ENCODE assay signal across 8 mouse cellular contexts in the genomic region with DNA sequence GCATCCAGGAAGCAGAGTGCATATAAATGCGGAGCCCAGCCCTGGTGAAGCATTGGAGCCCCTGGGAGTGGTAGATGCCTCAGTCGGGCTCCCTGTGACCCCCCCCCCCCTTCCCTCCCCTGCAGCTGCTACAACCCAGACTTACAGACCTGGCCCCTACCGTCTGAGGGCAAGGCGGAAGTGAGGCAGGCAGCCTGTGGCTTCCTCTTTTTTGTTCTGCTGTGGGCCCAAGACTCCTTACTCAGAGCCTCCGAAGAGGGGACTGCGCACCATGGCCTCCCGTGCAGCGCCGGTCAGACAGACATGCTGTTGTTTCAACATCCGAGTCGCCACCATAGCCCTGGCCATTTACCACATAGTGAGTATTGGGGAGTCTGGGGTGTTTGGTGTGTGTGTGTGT. TPM values are rescaled to one million over a fixed set of nuclear protein-coding genes. Genes with fewer than 3 reads are reported as not detected.
A peak's percentile ranks its signal among the peaks of the same experiment; 100 is the strongest.
DNase-seq lines count a peak whose midpoint lies in the region; ATAC-seq lines count a peak whose summit lies in the region.

A gene (plus strand): TSS at position 49 of the 400 bp plus-strand sequence.

- no peak within 1 kb of the TSS for H3K9ac ChIP-seq in heart, embryonic 15.5 days

- peak within 1 kb of the TSS; percentile 71 for H3K27ac ChIP-seq in brown adipose tissue, adult 24 weeks (replicated peaks; ENCODE audit: low read depth, low read length)
- peak within 1 kb of the TSS; percentile 53; the same call in 1 of the 2 replicates for H3K27ac ChIP-seq in heart, embryonic 15.5 days

- 73% methylated on average over 11 of the region's 11 CpGs for WGBS in heart, embryonic 15.5 days

- H3K36me3 ChIP-seq in heart, embryonic 15.5 days = no peaks in the 10 kb centered on the region

- peak; percentile 36 for DNase-seq in gastrocnemius, postnatal 25 days
- no peak for DNase-seq in gastrocnemius, postnatal 36 days
- no peak for DNase-seq in layer of hippocampus, postnatal 10 days (ENCODE audit: low spot score in 2 of 2)
- peak; percentile 37 for DNase-seq in lung, postnatal 14 days
- DNase-seq in spleen, postnatal 10 days (ENCODE audit: low spot score in 2 of 2) = peak; percentile 49 to 77
- no peak for DNase-seq in retina, postnatal 1 day

- H3K4me2 ChIP-seq in heart, embryonic 15.5 days = 0 out of 2 replicates have a peak within 1 kb of the TSS, but pooled peaks have one; percentile 18

- 0 out of 2 replicates have a peak, but pooled peaks cover 3% of the 10 kb centered on the region for H3K27me3 ChIP-seq in heart, embryonic 15.5 days

- no peaks in the 10 kb centered on the region for H3K4me1 ChIP-seq in brown adipose tissue, adult 24 weeks (ENCODE audit: control insufficient read depth, insufficient read depth, insufficient read length, low read length)
- peaks cover 31% of the 10 kb centered on the region for H3K4me1 ChIP-seq in heart, embryonic 15.5 days (replicated peaks)

- no peak for ATAC-seq in heart, embryonic 15.5 days (replicated peaks; ENCODE audit: insufficient number of reproducible peaks, insufficient read depth, low FRiP score, low read depth)

- peak within 1 kb of the TSS; percentile 53 for H3K4me3 ChIP-seq in brown adipose tissue, adult 24 weeks (ENCODE audit: insufficient read depth, low read depth, low read length)
- peak within 1 kb of the TSS; percentile 25 for H3K4me3 ChIP-seq in heart, embryonic 15.5 days

- H3K9me3 ChIP-seq in heart, embryonic 15.5 days (replicated peaks) = no peaks in the 10 kb centered on the region

- intact Hi-C loops in gastrocnemius, postnatal 36 days (cut with DNase I) = no loop called here

RNA-seq across cellular contexts. Expression of the gene that starts here (rescaled TPM):
- 1 to 10 TPM; 3.1 to 6.7 TPM for total RNA-seq in gastrocnemius, postnatal 25 days (2021)
- total RNA-seq in gastrocnemius, postnatal 36 days (2021) = 1 to 10 TPM; 4.4 to 7.9 TPM
- polyA plus RNA-seq in brown adipose tissue, adult 24 weeks (2012; ENCODE audit: insufficient read depth, insufficient read length, missing spikeins) = 14.0 and 16.4 TPM in 2 replicates
- polyA plus RNA-seq in heart, embryonic 15.5 days (2015; fragmentation: Nextera tagmentation; extraction: Ambion mirVana) = 27.4 and 55.0 TPM in 2 replicates
- 10 to 100 TPM; 27.5 to 28.1 TPM for total RNA-seq in layer of hippocampus, postnatal 10 days (2021)

Comparison
In these comparisons a context has a peak if more than half of its experiments do, and no peak if none do; other contexts are left out.
1. DNase-seq: peak in gastrocnemius, postnatal 25 days (single experiment), lung, postnatal 14 days (single experiment) and spleen, postnatal 10 days (2 of 2); none in gastrocnemius, postnatal 36 days (0 of 2), layer of hippocampus, postnatal 10 days (0 of 2) and retina, postnatal 1 day (single experiment).